42 mouse cellular contexts compared by ENCODE assay signal in the genomic region with DNA sequence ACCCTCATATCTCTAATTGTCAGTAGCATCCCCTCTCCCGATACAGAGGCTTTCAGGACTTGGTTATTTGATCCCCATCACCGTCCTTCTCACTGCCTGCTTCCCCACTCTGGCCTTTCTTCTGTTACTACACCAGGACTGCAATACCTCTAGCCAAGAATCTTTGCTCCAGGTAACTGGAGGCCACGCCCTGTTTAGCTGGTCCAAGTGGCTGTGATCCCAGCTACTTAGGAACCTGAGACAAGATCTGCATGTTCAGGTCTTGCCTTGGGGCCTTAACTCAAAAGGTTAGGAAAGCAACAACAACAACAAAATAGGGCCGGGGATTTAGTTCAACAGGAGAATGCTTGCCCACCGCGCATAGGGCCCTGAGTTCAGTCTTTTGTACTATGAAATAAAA. TPM values are rescaled to one million over a fixed set of nuclear protein-coding genes. Genes with fewer than 3 reads are reported as not detected.
"Had no signal": no experiment of that assay in that cellular context is flagged by ENCODE, and none has a peak within 500 bp of the region (broad histone marks: within the 10 kb centered on the region; RNA-seq: fewer than 3 reads in every experiment).

No protein-coding gene starts in this region.

- H3K4me3 ChIP-seq: limb, embryonic 10.5 days; limb, embryonic 12.5 days; limb, embryonic 13.5 days; limb, embryonic 15.5 days; liver, embryonic 12.5 days; liver, embryonic 13.5 days; liver, embryonic 15.5 days; lung, embryonic 15.5 days; megakaryocyte, embryonic 14.5 days; midbrain, embryonic 10.5 days; midbrain, embryonic 12.5 days; midbrain, embryonic 13.5 days; midbrain, embryonic 15.5 days; myocyte; neural tube, embryonic 12.5 days had no signal

- H3K27ac ChIP-seq: limb, embryonic 10.5 days; limb, embryonic 12.5 days; limb, embryonic 13.5 days; limb, embryonic 15.5 days; liver, embryonic 12.5 days; liver, embryonic 13.5 days; liver, embryonic 14.5 days; liver, embryonic 15.5 days; lung, embryonic 15.5 days; macrophage; midbrain, embryonic 10.5 days; midbrain, embryonic 12.5 days; midbrain, embryonic 13.5 days; midbrain, embryonic 15.5 days; neural tube, embryonic 12.5 days had no signal

- DNase-seq: left cerebral cortex, postnatal 4 days; liver; liver, embryonic 13.5 days; liver, postnatal 0 days; lung, adult 18-20 months; lung, embryonic 14.5 days; lung, postnatal 10 days; lung, postnatal 14 days; lung, postnatal 4 days; midbrain, embryonic 14.5 days had no signal

RNA-seq across cellular contexts. Expression of a gene that starts 24.2 kb away (rescaled TPM):
- total RNA-seq: left cerebral cortex, adult 8-10 months; left cerebral cortex, postnatal 10 days; left cerebral cortex, postnatal 14 days; left cerebral cortex, postnatal 36 days; left cerebral cortex, postnatal 4 days; liver, adult 2 months; megakaryocyte progenitor cell, adult 5-6 weeks; megakaryocyte, adult 5-6 weeks; megakaryocyte-erythroid progenitor cell, adult 5-6 weeks; midbrain, postnatal 0 days; monocyte, adult 5-6 weeks had no signal
- polyA plus RNA-seq: limb, embryonic 10.5 days; limb, embryonic 11.5 days; limb, embryonic 12.5 days; limb, embryonic 15.5 days; liver, adult 2 months; liver, embryonic 11.5 days; liver, embryonic 13.5 days; liver, embryonic 15.5 days; liver, embryonic 16.5 days; liver, postnatal 0 days; lung, embryonic 15.5 days; lung, embryonic 16.5 days; lung, postnatal 0 days; macrophage; neural tube, embryonic 11.5 days; neural tube, embryonic 12.5 days had no signal
